Mouse (Mus musculus) kidney, postnatal 10 days (tissue): ENCODE results near the gene Foxf1.
A peak's percentile ranks its signal among the peaks of the same experiment; 100 is the strongest.

Experiments used
- DNase-seq: peaks from one replicate; pipeline ENCODE4 v3.0.0; 2021; ENCODE audit warnings: mixed read lengths

Gene Foxf1

DNA sequence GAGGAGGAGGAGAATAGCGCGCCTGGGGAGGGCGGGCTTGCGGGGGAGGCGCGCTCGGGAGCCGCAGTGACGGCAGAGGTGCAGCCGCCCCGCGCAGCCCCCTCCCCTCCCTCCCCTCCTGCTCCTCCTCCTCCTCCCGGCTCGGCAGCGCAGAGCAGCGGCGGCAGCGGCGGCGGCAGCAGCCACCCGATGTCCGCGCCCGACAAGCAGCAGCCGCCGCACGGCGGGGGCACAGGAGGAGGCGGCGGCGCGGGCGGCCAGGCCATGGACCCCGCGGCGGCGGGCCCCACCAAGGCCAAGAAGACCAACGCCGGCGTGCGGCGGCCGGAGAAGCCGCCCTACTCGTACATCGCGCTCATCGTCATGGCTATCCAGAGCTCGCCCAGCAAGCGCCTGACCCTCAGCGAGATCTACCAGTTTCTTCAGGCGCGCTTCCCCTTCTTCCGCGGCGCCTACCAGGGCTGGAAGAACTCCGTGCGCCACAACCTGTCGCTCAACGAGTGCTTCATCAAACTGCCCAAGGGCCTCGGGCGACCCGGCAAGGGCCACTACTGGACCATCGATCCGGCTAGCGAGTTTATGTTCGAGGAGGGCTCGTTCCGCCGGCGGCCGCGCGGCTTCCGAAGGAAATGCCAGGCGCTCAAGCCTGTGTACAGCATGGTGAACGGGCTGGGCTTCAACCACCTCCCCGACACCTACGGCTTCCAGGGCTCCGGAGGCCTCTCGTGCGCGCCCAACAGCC is at the start of gene Foxf1:
Gene Foxf1, plus strand, starts transcription at position 177 of the 742 bp plus-strand sequence.
- peak; percentile 50 for DNase-seq

DNA sequence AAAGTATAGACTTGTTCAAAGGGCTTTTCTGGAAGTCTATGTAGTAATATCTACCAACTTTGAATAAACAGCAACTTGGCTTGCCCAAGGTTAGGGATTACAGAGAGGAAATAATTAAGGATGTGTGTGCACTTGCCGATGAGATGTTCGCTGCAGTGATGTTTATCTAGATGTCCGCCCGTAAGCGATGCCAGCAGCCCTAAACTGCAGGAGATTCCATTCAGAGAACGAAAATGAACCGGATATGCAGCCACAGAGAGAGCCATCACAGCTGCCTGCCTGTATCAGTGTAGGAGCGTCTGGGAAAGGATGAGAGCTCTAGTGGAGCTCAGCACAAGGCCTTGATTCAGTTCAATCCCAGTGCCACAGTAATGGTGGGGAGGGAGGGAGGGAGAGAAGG is 48.6 kb upstream of the Foxf1 start:
- DNase-seq, result no peak

GRCm38 (mm10) chr8:121043719-121044440 is 40.3 kb upstream of the Foxf1 start:
- no peak for DNase-seq

DNA sequence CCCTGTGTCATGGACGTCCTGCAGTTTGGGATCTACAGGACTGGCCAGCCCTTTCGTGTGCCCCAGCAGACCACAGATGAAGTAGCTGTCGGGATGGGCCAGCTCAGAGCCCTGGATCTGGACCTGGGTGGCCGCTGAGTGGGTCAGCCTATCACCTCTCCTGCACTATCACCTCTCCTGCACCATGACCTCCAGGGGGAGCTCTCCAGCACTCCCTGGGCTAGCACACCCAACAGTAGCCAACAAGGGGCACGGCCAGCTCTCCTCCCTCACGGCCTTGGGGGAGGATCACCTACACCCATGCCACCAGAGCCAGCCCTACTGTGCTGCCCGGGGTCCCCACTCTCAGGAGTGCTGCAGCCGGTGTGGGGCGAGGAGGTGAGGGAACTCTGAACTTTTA is 36.7 kb upstream of the Foxf1 start:
- no peak for DNase-seq

- no peak for DNase-seq
These were observed 26.1 kb upstream of the Foxf1 start for GRCm38 (mm10) chr8:121058081-121058480.

GRCm38 (mm10) chr8:121059098-121059497 is 25.1 kb upstream of the Foxf1 start:
- DNase-seq, result no peak

- no peak for DNase-seq
These were observed 21.7 kb upstream of the Foxf1 start for GRCm38 (mm10) chr8:121062521-121062920.

GRCm38 (mm10) chr8:121063649-121064048 is 20.5 kb upstream of the Foxf1 start:
- DNase-seq, result no peak

DNA sequence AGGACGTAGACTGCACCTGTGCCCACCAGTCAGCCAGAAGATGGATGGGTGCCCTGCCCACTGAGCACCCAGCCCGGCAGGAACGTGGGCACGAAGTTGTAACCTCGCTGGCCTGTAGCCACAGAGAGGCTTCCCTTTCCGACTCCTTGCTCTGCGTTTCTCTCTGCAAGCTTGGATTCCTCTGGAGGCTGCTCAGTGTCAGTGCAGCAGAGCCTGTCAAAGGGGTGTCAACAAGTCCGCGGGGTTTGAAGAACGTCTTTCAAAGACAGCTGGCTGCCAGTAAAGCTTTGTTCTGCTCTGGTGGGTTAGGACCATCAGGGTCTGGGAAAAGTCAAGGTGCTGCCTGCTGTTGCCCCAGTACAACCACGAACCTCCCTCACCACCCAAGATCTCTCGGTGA is 12.7 kb upstream of the Foxf1 start:
- DNase-seq, result no peak

GRCm38 (mm10) chr8:121072406-121073130 is 11.6 kb upstream of the Foxf1 start:
- DNase-seq, result no peak

DNA sequence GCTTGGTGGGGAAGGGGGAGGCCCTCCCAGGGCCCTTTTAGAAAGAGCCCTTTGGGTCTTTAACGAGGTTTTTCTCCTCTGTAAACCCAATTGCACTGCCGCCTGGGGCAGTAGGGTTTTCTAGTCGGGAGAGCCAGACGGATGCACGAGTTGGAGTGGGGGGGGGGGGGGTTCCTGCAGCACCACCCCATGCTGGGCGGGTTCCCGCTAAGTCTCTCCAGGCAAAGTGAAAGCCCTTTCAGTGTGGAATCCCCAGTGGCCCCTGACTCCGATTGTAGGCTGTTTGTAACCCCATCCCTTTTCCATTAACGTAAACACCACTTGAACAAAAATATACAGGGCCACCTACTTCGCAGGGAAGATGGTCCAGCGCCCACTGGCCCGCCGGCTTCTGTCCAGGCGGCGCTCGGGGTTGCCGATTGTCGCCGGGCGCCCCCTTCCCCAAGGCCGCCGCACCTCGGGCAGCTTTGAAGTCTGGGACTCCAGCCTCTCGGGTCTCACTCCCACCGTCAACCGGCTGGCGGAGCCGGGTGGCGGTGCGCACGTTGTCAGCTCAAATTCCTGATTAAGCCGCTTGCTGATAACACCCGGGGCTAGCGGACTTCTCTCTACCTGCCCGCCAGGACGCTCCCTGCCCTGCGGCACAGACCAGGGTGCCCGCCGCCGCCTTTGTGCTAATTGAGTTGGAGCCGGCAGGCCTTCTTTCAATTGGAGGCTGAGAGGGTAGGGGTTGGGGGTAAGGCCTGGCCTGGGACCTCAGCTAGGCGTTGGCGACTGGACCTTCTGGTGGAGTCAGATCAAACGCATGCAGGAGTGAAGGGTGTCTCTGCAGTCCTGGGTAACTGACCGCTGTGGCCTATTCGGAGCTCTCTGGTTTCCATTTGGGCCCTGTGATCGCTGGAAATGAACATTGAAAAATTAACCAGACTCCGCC is 10.7 kb upstream of the Foxf1 start:
- no peak for DNase-seq

DNA sequence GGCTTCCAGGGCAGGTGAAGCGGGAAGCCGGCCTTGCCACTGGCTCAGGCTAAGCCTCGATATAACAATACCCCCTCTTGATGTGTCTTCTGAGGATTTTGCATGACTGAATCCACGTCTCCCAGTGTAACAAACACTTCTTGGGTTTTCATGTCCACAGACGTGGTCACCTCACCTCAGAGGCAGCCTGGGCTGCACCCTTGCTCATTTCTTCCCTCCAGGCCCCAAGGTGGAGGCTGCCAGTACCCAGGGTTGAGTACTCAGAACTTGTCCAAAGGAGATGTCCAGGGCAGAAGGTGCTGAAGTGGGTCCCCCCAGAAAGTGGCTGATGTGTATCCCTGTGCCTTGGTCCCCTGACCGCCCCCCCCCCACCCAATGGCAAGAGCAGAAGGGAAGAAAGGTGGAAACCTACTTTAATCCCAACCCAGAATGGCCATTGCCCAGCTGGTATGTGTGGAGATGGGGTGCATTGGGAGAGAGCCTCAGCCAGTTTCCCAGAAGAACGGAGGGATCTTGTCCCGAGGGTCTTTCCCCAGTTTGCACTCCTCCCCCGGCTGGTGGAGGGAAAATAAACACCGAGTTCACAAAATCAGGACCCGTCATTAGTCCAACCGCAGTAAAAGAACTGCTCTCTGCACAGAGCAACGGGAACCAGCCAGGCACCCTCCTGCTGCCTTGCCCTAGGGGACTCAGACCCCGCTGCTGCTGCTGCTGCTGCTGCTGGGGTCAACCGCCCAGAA is 9.9 kb upstream of the Foxf1 start:
- DNase-seq, result no peak

- no peak for DNase-seq
These were observed 9.4 kb upstream of the Foxf1 start for GRCm38 (mm10) chr8:121074848-121075145.

GRCm38 (mm10) chr8:121075936-121076335 is 8.2 kb upstream of the Foxf1 start:
- DNase-seq, result no peak

GRCm38 (mm10) chr8:121076555-121076954 is 7.6 kb upstream of the Foxf1 start:
- DNase-seq, result no peak

- no peak for DNase-seq
These were observed 5.5 kb upstream of the Foxf1 start for GRCm38 (mm10) chr8:121078721-121079120.

DNA sequence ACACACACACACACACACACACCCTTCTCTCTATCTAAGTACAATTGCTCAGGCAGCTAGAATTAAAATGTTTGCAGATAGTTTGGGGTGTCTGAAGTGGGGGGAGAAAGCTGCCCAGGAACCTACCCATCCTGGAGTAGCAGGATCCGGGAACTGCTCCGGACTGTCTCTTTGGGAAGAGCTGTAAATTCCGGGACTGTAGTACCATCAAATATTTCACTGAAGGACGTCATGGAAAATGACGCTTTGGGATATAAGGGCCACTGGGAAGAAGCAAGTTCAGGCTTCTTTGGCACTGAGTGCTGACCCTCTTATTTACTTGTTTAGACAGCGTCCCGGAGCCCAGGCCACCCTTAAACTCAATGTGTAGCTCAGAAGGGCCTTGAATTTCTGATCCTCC is 5.0 kb upstream of the Foxf1 start:
- DNase-seq, result no peak

GRCm38 (mm10) chr8:121079944-121080343 is 4.2 kb upstream of the Foxf1 start:
- no peak for DNase-seq

GRCm38 (mm10) chr8:121080361-121081090 is 3.7 kb upstream of the Foxf1 start:
- no peak for DNase-seq

DNA sequence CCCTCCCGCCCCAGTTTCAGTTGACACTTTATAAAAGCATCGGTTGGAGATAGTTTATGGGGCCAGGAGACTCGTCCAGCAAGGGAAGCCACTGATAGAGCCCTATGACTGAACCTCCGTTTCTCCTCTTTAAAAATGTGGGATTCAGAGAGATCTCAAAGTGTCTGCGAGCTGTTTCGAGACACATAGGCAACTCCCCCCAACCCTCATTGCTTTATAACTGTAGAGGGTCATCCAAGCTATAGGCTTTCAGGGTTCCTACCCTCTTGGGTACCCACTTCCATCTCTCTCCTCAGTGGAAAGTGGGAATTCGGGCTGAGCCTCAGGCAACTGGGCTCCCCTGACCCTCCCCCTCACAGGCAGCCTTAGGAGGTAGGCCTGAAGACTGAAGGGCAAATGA is 2.8 kb upstream of the Foxf1 start:
- no peak for DNase-seq
